ENCODE assay signal across 16 mouse cellular contexts in genomic region chr1:13800460-13800859, GRCm38 (mm10).
"Had no signal": no experiment of that assay in that cellular context is flagged by ENCODE, and none has a peak within 500 bp of the region (broad histone marks: within the 10 kb centered on the region; RNA-seq: fewer than 3 reads in every experiment).

No protein-coding gene starts in this region.

- H3K27ac ChIP-seq: neural tube, embryonic 13.5 days; neural tube, embryonic 15.5 days; stomach, embryonic 15.5 days; stomach, postnatal 0 days had no signal

- H3K9me3 ChIP-seq: neural tube, embryonic 13.5 days; neural tube, embryonic 15.5 days; stomach, embryonic 15.5 days had no signal

- H3K4me1 ChIP-seq: neural tube, embryonic 13.5 days; neural tube, embryonic 15.5 days; stomach, embryonic 15.5 days had no signal

- H3K4me3 ChIP-seq: neural tube, embryonic 13.5 days; neural tube, embryonic 15.5 days; stomach, embryonic 15.5 days had no signal

- H3K4me2 ChIP-seq: neural tube, embryonic 13.5 days; neural tube, embryonic 15.5 days; stomach, embryonic 15.5 days had no signal

- H3K9ac ChIP-seq: neural tube, embryonic 13.5 days; neural tube, embryonic 15.5 days; stomach, embryonic 15.5 days had no signal

- H3K36me3 ChIP-seq: neural tube, embryonic 13.5 days; neural tube, embryonic 15.5 days; stomach, embryonic 15.5 days had no signal

- DNase-seq: retina, postnatal 1 day; right cerebral cortex, adult 18-20 months; right cerebral cortex, postnatal 14 days; right cerebral cortex, postnatal 25 days; right cerebral cortex, postnatal 4 days; spleen, adult 18-20 months; thymus, adult 18-20 months; thymus, adult 2 months; thymus, postnatal 14 days; thymus, postnatal 25 days; thymus, postnatal 36 days; thymus, postnatal 4 days had no signal

- H3K27me3 ChIP-seq: neural tube, embryonic 13.5 days; neural tube, embryonic 15.5 days; stomach, embryonic 15.5 days had no signal
